Mouse (Mus musculus): ENCODE measurements around the gene Slco1a6. TPM values are rescaled to one million over a fixed set of nuclear protein-coding genes. Genes with fewer than 3 reads are reported as not detected.
A peak's percentile ranks its signal among the peaks of the same experiment; 100 is the strongest.
"Not testable (repeated sequence)": the region's sequence is repeated elsewhere in the genome, so short reads cannot be mapped to it uniquely, and the experiment has no call there.

Gene Slco1a6
- polyA plus RNA-seq, 1 experiment from 2014 or later: not detected

- no peaks in the 10 kb centered on the region for H3K9me3 ChIP-seq
- no peak overlapping the region for H3K4me3 ChIP-seq
- no peaks in the 10 kb centered on the region for H3K4me1 ChIP-seq (replicated peaks)
- H3K9ac ChIP-seq: no peak overlapping the region
- no peaks in the 10 kb centered on the region for H3K36me3 ChIP-seq
- no peaks in the 10 kb centered on the region for H3K27me3 ChIP-seq
- no peak overlapping the region for H3K27ac ChIP-seq (replicated peaks)
- H3K4me2 ChIP-seq: no peak overlapping the region
- WGBS: 87% methylated on average over 2 of the region's 2 CpGs
- no peak for ATAC-seq (ENCODE audit: low read depth)
Measured at GRCm38 (mm10) chr6:142161171-142161570, 47.1 kb downstream of the Slco1a6 start.

DNA sequence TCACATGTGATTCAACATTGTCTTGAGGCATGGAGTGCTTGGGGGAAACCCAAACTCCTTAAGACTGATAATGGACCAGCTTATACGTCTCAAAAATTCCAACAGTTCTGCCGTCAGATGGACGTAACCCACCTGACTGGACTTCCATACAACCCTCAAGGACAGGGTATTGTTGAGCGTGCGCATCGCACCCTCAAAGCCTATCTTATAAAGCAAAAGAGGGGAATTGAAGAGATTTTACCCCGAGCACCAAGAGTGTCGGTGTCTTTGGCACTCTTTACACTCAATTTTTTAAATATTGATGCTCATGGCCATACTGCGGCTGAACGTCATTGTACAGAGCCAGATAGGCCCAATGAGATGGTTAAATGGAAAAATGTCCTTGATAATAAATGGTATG lies 54.2 kb downstream of the Slco1a6 start:
- not testable (repeated sequence) for H3K36me3 ChIP-seq; H3K9me3 ChIP-seq; H3K9ac ChIP-seq; H3K4me3 ChIP-seq; H3K27me3 ChIP-seq; H3K27ac ChIP-seq (replicated peaks); ATAC-seq (ENCODE audit: low read depth); H3K4me1 ChIP-seq (replicated peaks); H3K4me2 ChIP-seq
- WGBS: 95% methylated on average over 3 of the region's 10 CpGs

GRCm38 (mm10) chr6:142148371-142148770 lies 60.0 kb downstream of the Slco1a6 start:
- no peak overlapping the region for H3K4me2 ChIP-seq
- ATAC-seq (ENCODE audit: low read depth): no peak
- 100% methylated on average over 1 of the region's 1 CpGs for WGBS
- no peaks in the 10 kb centered on the region for H3K36me3 ChIP-seq
- no peaks in the 10 kb centered on the region for H3K4me1 ChIP-seq (replicated peaks)
- no peak overlapping the region for H3K4me3 ChIP-seq
- no peaks in the 10 kb centered on the region for H3K9me3 ChIP-seq
- H3K27ac ChIP-seq (replicated peaks): no peak overlapping the region
- H3K27me3 ChIP-seq: no peaks in the 10 kb centered on the region
- H3K9ac ChIP-seq: no peak overlapping the region

DNA sequence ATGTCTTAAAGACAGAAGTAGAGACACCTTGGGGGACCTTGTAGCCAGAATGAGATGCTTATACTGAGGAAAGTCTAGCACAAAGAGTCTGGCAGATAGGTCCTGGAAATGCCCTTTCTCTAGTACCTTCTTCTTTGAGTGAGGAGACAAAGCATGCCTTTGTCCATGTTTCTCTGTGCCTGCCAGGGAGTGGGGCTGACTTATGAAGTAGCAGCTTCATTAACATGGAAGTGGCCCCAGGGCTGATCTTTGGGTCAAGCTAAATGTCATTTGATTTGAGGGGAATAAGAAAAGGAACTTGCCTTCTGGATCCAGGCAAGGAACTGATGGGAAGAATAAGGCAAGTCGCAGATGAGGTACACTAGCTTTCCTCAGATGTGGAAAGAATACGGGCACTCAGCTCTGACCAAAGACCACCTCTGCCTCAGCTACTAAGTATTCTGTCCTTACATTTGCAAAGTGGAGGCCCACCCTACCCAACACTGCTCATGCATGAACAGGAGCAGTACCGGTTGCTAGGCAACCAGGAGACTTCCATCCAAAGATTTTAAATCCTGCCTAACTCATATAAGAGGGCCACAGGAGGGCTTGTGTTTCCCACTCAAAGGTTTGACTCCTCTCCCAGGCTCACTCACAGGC lies 96.5 kb downstream of the Slco1a6 start:
- no peaks in the 10 kb centered on the region for H3K9me3 ChIP-seq
- no peak overlapping the region for H3K4me3 ChIP-seq
- 38% methylated on average over 3 of the region's 3 CpGs for WGBS
- H3K4me2 ChIP-seq: no peak overlapping the region
- H3K36me3 ChIP-seq: no peaks in the 10 kb centered on the region
- 0 out of 2 replicates have a peak overlapping the region, but pooled peaks have one; percentile 10 for H3K27ac ChIP-seq (replicated peaks)
- ATAC-seq (ENCODE audit: low read depth): peak; percentile 84
- H3K4me1 ChIP-seq (replicated peaks): peaks cover 9% of the 10 kb centered on the region
- no peak overlapping the region for H3K9ac ChIP-seq
- H3K27me3 ChIP-seq: no peaks in the 10 kb centered on the region

DNA sequence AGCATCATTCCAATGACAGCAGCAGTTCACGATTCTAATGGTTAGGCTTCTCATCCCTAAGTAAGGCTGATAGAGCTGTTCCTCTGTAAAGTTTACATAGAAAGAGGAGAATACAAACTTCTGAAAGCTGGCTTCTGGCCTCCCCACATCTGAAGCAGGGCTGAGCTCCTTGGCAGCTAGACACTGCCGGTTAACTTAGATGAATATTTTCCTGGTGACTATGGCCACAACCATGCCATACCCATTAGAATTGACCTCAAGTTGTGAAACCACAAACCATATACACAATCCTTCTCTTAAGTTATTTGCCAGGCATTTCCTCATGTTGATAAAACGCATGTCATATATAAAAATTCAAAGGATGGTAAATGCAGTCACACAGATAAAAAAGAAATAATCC lies 117.2 kb downstream of the Slco1a6 start:
- 88% methylated on average over 3 of the region's 3 CpGs for WGBS
- H3K4me1 ChIP-seq (replicated peaks): no peaks in the 10 kb centered on the region
- no peak overlapping the region for H3K4me2 ChIP-seq
- no peak overlapping the region for H3K9ac ChIP-seq
- ATAC-seq (ENCODE audit: low read depth): no peak
- H3K27me3 ChIP-seq: no peaks in the 10 kb centered on the region
- H3K36me3 ChIP-seq: no peaks in the 10 kb centered on the region
- H3K9me3 ChIP-seq: no peaks in the 10 kb centered on the region
- H3K27ac ChIP-seq (replicated peaks): no peak overlapping the region
- no peak overlapping the region for H3K4me3 ChIP-seq

DNA sequence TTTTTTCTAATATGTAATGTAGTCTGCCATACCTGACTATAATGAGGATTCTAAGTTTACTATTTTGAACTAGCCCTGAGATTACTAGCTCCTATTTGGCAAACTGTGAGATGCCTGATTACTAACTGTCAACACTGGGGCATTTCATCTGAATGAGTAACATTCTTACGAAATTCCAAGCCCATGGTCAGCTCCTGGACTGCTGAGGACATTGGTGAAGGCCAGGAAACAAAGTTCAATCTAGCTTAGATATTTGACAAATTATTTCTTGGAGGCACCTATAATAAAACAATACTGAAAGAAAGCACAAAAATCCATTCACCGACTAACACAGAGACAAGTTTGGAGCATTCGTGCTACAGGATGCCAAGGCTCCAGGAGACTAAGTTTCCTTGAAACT lies 150.0 kb downstream of the Slco1a6 start:
- not testable (repeated sequence) for H3K27me3 ChIP-seq; ATAC-seq (ENCODE audit: low read depth); H3K9ac ChIP-seq; H3K4me1 ChIP-seq (replicated peaks); H3K36me3 ChIP-seq; H3K9me3 ChIP-seq; H3K4me2 ChIP-seq; H3K27ac ChIP-seq (replicated peaks); H3K4me3 ChIP-seq
- 84% methylated on average over 3 of the region's 3 CpGs for WGBS

DNA sequence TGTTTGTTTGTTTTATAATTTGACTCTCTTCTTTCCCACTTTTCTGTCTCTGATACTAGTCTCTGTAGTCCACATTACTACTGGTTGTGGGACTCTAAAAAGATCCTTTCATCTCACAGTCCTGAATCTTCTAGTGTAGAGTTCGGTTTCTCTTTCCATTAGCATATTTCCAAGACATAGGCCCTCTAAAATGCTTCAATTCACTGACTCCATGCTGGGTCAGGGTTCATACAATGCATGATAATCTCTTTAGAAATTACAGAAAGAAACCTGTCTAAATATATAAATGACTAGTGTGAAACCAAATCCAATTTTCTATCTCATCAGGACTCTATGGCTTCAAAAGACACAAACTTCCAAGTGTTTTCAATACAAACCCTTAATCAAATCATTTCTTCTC lies 160.6 kb downstream of the Slco1a6 start:
- no peaks in the 10 kb centered on the region for H3K4me1 ChIP-seq (replicated peaks)
- H3K9me3 ChIP-seq: no peaks in the 10 kb centered on the region
- no peaks in the 10 kb centered on the region for H3K36me3 ChIP-seq
- no peak for ATAC-seq (ENCODE audit: low read depth)
- no peak overlapping the region for H3K4me3 ChIP-seq
- H3K27me3 ChIP-seq: no peaks in the 10 kb centered on the region
- 70% methylated on average over 1 of the region's 1 CpGs for WGBS
- no peak overlapping the region for H3K9ac ChIP-seq
- H3K4me2 ChIP-seq: no peak overlapping the region
- H3K27ac ChIP-seq (replicated peaks): no peak overlapping the region

- H3K4me1 ChIP-seq (replicated peaks): no peaks in the 10 kb centered on the region
- no peak for ATAC-seq (ENCODE audit: low read depth)
- no peaks in the 10 kb centered on the region for H3K27me3 ChIP-seq
- H3K9ac ChIP-seq: no peak overlapping the region
- H3K27ac ChIP-seq (replicated peaks): no peak overlapping the region
- no peak overlapping the region for H3K4me2 ChIP-seq
- 94% methylated on average over 2 of the region's 2 CpGs for WGBS
- H3K9me3 ChIP-seq: no peaks in the 10 kb centered on the region
- no peak overlapping the region for H3K4me3 ChIP-seq
- H3K36me3 ChIP-seq: no peaks in the 10 kb centered on the region
Measured at GRCm38 (mm10) chr6:142045746-142046145, 162.6 kb downstream of the Slco1a6 start.

DNA sequence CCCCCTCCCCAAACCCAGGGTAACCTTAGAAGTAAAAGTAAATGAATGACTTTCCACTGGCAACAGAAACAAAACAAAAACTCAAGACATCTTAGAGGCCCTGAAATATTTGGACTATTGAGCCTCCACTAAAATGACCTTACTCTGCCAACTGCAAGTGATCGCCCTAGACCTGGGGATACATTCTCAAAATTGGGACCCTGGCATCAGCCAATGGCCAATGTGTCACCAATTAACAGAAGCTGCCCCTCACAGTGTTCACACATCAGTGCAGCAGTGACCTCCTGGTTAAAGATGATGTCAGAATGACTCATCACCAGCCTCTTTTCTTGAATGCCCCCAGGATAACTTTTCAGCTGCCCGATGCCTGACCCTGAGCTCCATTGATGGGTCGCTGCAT lies 166.4 kb downstream of the Slco1a6 start:
- no peaks in the 10 kb centered on the region; the same call in 1 of the 2 replicates for H3K27me3 ChIP-seq
- H3K27ac ChIP-seq (replicated peaks): no peak overlapping the region
- H3K4me3 ChIP-seq: no peak overlapping the region
- no peak for ATAC-seq (ENCODE audit: low read depth)
- no peak overlapping the region for H3K9ac ChIP-seq
- H3K36me3 ChIP-seq: no peaks in the 10 kb centered on the region
- no peaks in the 10 kb centered on the region for H3K4me1 ChIP-seq (replicated peaks)
- H3K4me2 ChIP-seq: no peak overlapping the region
- WGBS: 96% methylated on average over 3 of the region's 3 CpGs
- no peaks in the 10 kb centered on the region for H3K9me3 ChIP-seq

- H3K36me3 ChIP-seq: no peaks in the 10 kb centered on the region
- no peaks in the 10 kb centered on the region for H3K9me3 ChIP-seq
- peak; percentile 80; the same call in 1 of the 2 replicates for ATAC-seq (ENCODE audit: low read depth)
- no peak overlapping the region for H3K9ac ChIP-seq
- H3K27me3 ChIP-seq: no peaks in the 10 kb centered on the region; the same call in 1 of the 2 replicates
- 39% methylated on average over 16 of the region's 16 CpGs for WGBS
- no peak overlapping the region for H3K4me2 ChIP-seq
- H3K4me1 ChIP-seq (replicated peaks): no peaks in the 10 kb centered on the region
- no peak overlapping the region for H3K4me3 ChIP-seq
- H3K27ac ChIP-seq (replicated peaks): no peak overlapping the region
Measured at GRCm38 (mm10) chr6:142040306-142041175, 167.8 kb downstream of the Slco1a6 start.

GRCm38 (mm10) chr6:142035771-142036170 lies 172.6 kb downstream of the Slco1a6 start:
- Histone ChIP-seq H3K27me3 (no peaks in the 10 kb centered on the region; the same call in 1 of the 2 replicates), H3K9me3 (no peaks in the 10 kb centered on the region), H3K36me3 (no peaks in the 10 kb centered on the region), H3K4me1 (replicated peaks) (no peaks in the 10 kb centered on the region), H3K4me3 (no peak overlapping the region), H3K4me2 (no peak overlapping the region), H3K9ac (no peak overlapping the region), H3K27ac (replicated peaks) (no peak overlapping the region)
- 86% methylated on average over 2 of the region's 2 CpGs for WGBS
- ATAC-seq (ENCODE audit: low read depth): no peak

Data from neural tube, embryonic 13.5 days (tissue).